Mouse (Mus musculus) mesoderm, embryonic 11.5 days (tissue): Measurements from ENCODE around the gene Jag2.
A peak's percentile ranks its signal among the peaks of the same experiment; 100 is the strongest.

Experiments
- DNase-seq: peaks from one replicate; pipeline ENCODE4 v3.0.0-alpha.2; 2012; ENCODE audit warnings: low read depth, low spot score

Gene Jag2

GRCm38 (mm10) chr12:112941156-112941775, 11.7 kb upstream of the Jag2 start:
- no peak for DNase-seq

- DNase-seq: no peak
These were observed 11.1 kb upstream of the Jag2 start for GRCm38 (mm10) chr12:112940710-112941109.

DNA sequence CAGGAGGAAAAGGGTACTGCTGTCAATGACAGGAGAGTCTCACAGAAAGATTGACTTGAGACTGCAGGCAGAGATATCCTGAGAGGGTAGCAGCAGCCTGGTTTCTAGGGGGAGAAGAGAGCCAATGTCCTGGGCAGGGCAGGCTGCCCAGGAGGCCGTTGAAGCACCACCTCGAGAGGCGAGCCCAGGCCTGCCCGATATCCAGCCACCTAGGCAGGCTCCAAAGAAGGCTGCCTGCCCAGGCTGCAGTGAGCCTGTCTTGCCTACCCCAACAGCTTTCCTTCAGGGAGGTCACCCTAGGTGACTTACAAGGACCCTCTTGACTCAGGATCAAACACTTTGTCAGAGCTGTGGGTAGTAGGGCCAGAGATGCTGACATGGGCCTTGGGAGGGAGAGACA, 10.7 kb upstream of the Jag2 start:
- DNase-seq: no peak

DNA sequence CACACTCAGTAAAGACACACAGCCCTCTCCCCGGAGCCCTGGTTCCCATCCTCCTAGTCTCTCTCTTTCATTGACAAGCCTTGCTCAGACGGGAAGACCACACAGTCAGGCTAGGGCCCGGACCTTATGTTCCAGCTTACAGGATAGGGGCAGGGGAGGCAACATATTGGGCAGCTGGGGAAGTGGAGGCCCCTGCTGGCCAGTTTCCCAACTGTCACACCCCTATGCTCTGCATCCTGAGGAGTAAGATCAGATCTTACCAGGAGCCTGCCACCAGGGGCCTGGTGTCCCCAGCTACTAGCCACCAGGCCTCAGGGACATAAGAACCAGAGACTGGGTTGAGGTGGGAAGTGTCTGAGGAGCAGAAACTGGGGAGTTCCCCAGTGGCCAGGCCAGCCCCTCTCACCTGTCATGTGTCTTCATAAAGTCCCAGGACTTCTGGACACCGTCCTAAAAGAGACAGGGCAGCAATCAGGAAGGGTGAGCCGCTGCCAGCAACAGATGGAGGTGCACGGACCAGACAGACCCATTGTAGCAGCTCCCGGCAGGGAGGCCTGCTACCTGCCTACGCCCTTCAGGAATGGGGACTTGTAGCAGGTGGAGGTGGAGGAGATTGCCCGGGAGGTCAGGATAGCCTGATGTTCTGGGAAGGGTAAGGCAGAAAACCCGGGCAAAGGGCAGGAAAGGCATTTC, 9.4 kb upstream of the Jag2 start:
- peak; percentile 69 for DNase-seq

DNA sequence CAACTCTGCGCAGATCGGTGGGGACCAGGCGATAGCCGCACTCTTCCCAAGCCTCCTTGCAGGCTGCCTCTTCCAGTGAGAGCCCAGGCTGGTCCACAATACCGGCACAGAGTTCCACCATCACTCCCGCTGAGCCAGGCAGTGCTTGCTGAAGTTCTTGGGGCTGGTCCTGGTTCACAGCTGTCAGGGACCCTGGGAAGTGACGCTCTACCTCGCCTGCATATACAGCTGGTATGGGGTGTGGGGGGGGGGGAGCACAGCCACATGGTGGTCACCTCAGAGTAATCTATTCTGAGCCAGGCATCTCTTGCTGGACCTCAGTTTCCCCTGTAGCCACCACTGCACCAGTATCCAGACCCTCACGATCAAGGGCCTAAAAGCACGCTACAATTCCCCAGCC, 8.8 kb upstream of the Jag2 start:
- no peak for DNase-seq

- DNase-seq: no peak
These were observed 8.3 kb upstream of the Jag2 start for GRCm38 (mm10) chr12:112937906-112938305.

DNA sequence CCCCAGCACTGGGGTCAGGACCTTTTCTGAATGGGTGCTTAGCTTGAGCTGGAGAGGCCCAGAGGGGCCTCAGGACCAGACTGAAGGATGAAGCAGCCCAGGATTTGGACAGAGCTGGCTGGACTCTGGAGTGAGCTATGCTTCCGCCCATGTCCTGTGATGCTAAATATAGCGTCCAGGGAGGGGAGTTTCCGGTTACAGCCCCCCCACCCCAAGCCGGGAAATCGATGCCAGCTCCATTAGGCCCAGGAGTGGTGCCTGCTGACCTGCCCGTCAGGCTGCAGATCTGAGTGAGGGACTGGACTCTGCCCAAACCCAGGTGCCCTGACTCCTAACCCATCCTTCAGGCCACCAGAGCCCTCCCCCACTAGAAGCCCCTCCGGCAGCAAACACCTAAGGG, 3.1 kb upstream of the Jag2 start:
- DNase-seq: no peak

DNA sequence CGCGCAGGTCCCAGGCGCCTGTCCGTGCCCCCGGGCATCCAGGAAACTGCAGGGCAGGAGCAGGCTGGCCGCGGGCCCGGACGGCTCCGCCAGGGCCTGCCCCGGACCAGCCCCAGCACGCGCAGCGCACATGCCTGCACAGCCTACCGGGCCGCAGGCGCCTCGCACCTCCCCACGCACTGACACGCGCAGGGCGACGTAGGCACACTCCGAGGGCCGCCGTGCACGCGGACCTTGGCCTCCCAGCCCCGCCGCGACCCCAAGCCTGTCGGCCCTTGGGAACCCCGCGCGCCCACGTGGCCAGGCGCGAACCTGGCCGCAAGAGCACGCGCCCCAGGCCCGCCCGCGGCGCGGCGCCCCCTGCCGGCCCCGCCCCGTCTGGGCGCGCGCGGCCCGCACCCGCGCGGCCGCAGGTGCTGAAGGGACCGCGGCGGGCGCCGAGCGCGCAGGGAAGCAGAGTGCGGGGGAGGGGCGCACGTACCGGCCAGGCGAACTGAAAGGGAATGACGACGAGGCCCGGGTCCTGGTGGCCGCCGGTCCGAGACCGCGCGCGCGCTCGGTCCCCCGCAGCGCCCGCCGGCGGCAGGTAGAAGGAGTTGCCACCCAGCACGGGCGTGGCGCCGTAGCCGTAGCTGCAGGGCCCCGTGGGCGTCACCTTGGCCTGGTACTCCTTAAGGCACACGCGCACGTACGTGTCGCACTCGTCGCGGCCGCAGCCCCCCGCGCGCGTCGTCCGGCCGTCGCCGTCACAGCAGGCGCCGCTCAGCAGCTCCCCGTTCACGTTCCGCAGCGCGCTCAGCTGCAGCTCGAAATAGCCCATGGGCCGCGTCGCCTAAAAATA, 955 bp downstream of the Jag2 start:
- DNase-seq: peak; percentile 49

- DNase-seq: no peak
These were observed 2.3 kb downstream of the Jag2 start for GRCm38 (mm10) chr12:112927265-112927664.

- no peak for DNase-seq
These were observed 3.6 kb downstream of the Jag2 start for GRCm38 (mm10) chr12:112925950-112926349.

DNA sequence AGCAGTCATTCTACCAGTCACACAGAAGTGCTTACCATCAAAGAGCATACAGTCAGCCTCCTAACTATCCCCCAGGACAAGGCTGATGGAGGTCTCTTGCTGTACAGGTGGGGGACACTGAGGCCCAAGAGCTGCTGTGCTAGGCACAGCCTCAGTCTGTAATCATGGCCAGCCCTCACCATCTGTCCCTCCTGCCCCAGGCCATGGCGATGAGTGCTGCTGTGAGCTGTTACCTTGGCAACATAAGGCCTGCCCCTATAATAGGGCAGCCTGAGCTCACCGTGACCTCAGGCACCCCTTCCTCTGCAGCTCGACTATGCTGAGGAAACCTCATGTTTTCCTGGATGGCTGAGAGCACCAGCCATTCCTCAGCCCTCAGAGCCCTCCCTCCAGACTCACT, 7.0 kb downstream of the Jag2 start:
- peak; percentile 58 for DNase-seq

DNA sequence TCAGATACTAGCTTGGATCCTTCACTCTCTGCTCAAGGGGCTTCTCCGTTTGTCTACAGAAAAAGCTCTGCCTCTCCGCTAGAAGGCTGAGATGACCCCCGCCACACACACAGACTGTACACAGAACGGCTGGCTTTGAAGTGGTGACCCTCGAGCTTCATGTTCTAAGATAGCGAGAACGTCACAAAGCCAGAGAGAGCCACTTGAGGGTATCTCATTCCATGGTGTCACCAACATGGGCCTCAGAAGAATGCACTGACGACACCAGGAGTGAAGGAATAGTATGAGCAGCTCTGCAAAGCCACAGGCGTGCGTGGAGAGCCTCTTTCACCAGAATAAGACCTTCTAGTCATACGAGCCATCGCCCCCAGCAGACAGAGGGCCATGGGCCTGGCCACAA, 8.1 kb downstream of the Jag2 start:
- DNase-seq: no peak

DNA sequence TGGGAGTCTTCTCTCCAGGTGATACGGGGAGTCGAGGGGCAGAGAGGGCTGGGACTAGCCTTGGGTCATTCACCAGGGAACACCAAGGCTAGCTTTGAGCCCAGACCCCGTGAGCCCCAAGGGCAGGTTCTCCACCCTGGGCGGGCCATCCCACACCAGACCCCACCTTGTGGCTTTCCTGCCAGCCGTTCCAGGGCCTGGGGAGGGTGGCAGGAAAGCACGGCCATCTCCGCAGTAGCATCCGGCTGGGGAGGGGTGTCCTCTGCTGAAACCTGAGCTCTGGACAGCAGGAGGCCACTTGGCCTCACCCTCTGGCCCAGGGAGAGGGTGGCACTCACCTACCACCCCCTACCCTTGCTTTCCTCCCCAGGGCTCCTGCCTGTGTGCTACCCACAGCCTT, 11.7 kb downstream of the Jag2 start:
- DNase-seq: no peak

DNA sequence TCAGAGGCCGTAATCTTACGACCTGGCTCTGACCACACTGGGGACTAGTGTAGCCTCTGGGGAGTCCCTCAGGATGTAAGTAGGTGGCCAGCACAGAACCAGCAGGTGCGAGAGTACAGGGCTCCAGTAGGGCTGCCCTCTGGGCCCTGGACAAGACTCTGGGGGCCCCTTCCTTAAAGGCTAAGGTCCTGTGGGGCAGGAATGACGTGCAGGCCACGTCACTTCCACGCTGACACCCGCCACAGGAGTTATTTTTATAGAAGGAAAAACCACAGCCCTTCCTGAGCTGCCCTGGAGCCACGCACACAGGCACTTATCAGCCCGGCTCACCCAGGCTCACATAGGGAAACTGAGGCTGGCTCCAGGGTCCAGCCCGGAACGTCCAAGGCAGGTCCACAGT, 12.1 kb downstream of the Jag2 start:
- DNase-seq: no peak

- DNase-seq: no peak
These were observed 12.7 kb downstream of the Jag2 start for GRCm38 (mm10) chr12:112916698-112917400.

GRCm38 (mm10) chr12:112915587-112915986, 14.0 kb downstream of the Jag2 start:
- DNase-seq: no peak

GRCm38 (mm10) chr12:112914527-112914926, 15.0 kb downstream of the Jag2 start:
- DNase-seq: no peak

GRCm38 (mm10) chr12:112912951-112913745, 16.4 kb downstream of the Jag2 start:
- no peak for DNase-seq

DNA sequence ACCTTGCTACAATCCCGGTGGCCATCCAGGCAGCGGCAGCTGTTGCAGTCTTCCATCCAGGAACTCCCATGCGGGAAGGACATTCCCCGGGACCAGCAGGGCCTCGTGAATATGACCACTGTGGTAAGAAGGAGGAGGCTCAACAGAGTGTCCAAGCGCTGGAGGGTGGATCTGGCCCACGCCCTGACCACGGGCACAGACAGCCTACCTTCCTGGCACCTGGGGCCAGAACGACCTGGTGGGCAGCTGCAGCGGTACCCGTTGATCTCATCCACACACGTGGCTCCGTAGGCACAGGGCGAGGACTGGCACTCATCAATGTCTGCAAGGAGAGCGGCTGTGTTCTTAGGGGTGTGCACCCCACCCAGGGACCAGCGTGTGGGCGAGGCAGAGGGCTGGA, 17.9 kb downstream of the Jag2 start:
- DNase-seq: no peak

DNA sequence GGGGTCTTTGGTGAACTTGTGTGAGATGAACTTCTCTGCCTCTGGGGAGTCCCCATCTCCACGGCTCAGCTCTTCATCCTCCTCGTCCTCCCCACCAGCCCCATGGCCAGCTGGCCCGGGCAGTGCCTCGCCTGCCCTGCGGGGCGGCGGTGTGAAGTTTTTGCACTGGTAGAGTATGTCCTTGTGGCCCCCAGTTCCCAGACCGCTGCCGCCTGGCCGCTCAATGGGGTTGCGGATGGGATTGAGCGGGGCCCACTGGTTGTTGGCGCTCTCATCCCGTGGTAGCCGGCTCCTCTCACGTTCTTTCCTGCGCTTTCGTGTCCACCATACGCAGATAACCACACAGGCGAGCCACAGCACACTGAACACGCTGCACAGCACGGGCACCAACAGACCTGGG, 20.6 kb downstream of the Jag2 start:
- DNase-seq: no peak

DNA sequence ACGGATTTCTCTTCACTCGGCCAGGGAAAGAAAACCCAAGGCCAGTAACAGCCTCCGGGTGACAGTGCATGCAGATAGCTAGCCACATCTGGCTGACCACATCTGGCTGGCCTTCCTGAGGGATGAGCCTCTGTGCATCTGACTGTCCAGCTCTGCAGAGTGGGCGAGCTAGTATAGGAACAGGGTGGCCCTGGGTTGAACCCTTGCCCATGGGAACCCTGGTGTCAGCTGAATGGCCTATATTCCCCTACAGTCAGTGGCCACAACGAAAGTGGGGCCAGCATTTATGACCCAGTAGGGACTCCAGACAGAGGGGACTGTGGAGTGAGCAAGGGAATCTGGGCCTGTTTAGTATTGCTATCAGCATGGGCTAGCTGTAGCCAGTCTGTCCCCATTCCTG, 24.6 kb downstream of the Jag2 start:
- DNase-seq: no peak
